Mouse (Mus musculus): ENCODE measurements around the gene Phlda1. TPM values are rescaled to one million over a fixed set of nuclear protein-coding genes. Genes with fewer than 3 reads are reported as not detected.
"Not testable (repeated sequence)": the region's sequence is repeated elsewhere in the genome, so short reads cannot be mapped to it uniquely, and the experiment has no call there.

Phlda1 gene
- polyA plus RNA-seq, 1 experiment from 2014 or later: 20.5 TPM

GRCm38 (mm10) chr10:111490079-111490478 is 16.0 kb upstream of the Phlda1 start:
- ATAC-seq; H3K9ac ChIP-seq (ENCODE audit: low read length); H3K4me1 ChIP-seq (ENCODE audit: control insufficient read depth, insufficient read depth, low read length); H3K4me3 ChIP-seq (ENCODE audit: low read depth, low read length); DNase-seq (ENCODE audit: low spot score); H3K27me3 ChIP-seq (replicated peaks; ENCODE audit: control insufficient read depth, insufficient read depth, low read length); H3K27ac ChIP-seq (ENCODE audit: low read depth, low read length); H3K9me3 ChIP-seq (replicated peaks; ENCODE audit: control insufficient read depth, low read length); H3K4me2 ChIP-seq (ENCODE audit: low read length): not testable (repeated sequence)
- 85% methylated on average over 4 of the region's 4 CpGs for WGBS
- peaks cover 81% of the 10 kb centered on the region for H3K36me3 ChIP-seq (ENCODE audit: control insufficient read depth, insufficient read depth, low read length)

- DNase-seq (ENCODE audit: low spot score): no peak
- no peak overlapping the region for H3K27ac ChIP-seq (ENCODE audit: low read depth, low read length)
- H3K4me3 ChIP-seq (ENCODE audit: low read depth, low read length): no peak overlapping the region
- no peaks in the 10 kb centered on the region for H3K4me1 ChIP-seq (ENCODE audit: control insufficient read depth, insufficient read depth, low read length)
- no peak for ATAC-seq
- peaks cover 64% of the 10 kb centered on the region for H3K36me3 ChIP-seq (ENCODE audit: control insufficient read depth, insufficient read depth, low read length)
- H3K9me3 ChIP-seq (replicated peaks; ENCODE audit: control insufficient read depth, low read length): no peaks in the 10 kb centered on the region
- H3K27me3 ChIP-seq (replicated peaks; ENCODE audit: control insufficient read depth, insufficient read depth, low read length): no peaks in the 10 kb centered on the region
- 93% methylated on average over 7 of the region's 7 CpGs for WGBS
- no peak overlapping the region for H3K9ac ChIP-seq (ENCODE audit: low read length)
- H3K4me2 ChIP-seq (ENCODE audit: low read length): no peak overlapping the region
These were observed 10.2 kb upstream of the Phlda1 start for GRCm38 (mm10) chr10:111495888-111496287.

- no peak overlapping the region for H3K4me2 ChIP-seq (ENCODE audit: low read length)
- H3K27me3 ChIP-seq (replicated peaks; ENCODE audit: control insufficient read depth, insufficient read depth, low read length): no peaks in the 10 kb centered on the region
- no peaks in the 10 kb centered on the region for H3K4me1 ChIP-seq (ENCODE audit: control insufficient read depth, insufficient read depth, low read length)
- no peak for DNase-seq (ENCODE audit: low spot score)
- no peak overlapping the region for H3K9ac ChIP-seq (ENCODE audit: low read length)
- no peak overlapping the region for H3K4me3 ChIP-seq (ENCODE audit: low read depth, low read length)
- H3K36me3 ChIP-seq (ENCODE audit: control insufficient read depth, insufficient read depth, low read length): peaks cover 31% of the 10 kb centered on the region
- 74% methylated on average over 6 of the region's 6 CpGs for WGBS
- no peak overlapping the region for H3K27ac ChIP-seq (ENCODE audit: low read depth, low read length)
- no peak for ATAC-seq
- H3K9me3 ChIP-seq (replicated peaks; ENCODE audit: control insufficient read depth, low read length): no peaks in the 10 kb centered on the region
These were observed 6.2 kb upstream of the Phlda1 start for GRCm38 (mm10) chr10:111499892-111500291.

GRCm38 (mm10) chr10:111503071-111503470 is 3.0 kb upstream of the Phlda1 start:
- no peaks in the 10 kb centered on the region for H3K27me3 ChIP-seq (replicated peaks; ENCODE audit: control insufficient read depth, insufficient read depth, low read length)
- no peak overlapping the region for H3K4me3 ChIP-seq (ENCODE audit: low read depth, low read length)
- peaks cover 7% of the 10 kb centered on the region for H3K36me3 ChIP-seq (ENCODE audit: control insufficient read depth, insufficient read depth, low read length)
- no peak overlapping the region for H3K9ac ChIP-seq (ENCODE audit: low read length)
- no peak overlapping the region for H3K4me2 ChIP-seq (ENCODE audit: low read length)
- peak; percentile 86 for DNase-seq (ENCODE audit: low spot score)
- no peaks in the 10 kb centered on the region for H3K9me3 ChIP-seq (replicated peaks; ENCODE audit: control insufficient read depth, low read length)
- ATAC-seq: no peak
- H3K27ac ChIP-seq (ENCODE audit: low read depth, low read length): no peak overlapping the region
- WGBS: 1% methylated on average over 3 of the region's 3 CpGs
- H3K4me1 ChIP-seq (ENCODE audit: control insufficient read depth, insufficient read depth, low read length): no peaks in the 10 kb centered on the region

- Histone ChIP-seq H3K4me1 (ENCODE audit: control insufficient read depth, insufficient read depth, low read length) (0 out of 2 replicates have a peak, but pooled peaks cover 4% of the 10 kb centered on the region), H3K36me3 (ENCODE audit: control insufficient read depth, insufficient read depth, low read length) (peaks cover under 1% of the 10 kb centered on the region), H3K27me3 (replicated peaks; ENCODE audit: control insufficient read depth, insufficient read depth, low read length) (no peaks in the 10 kb centered on the region), H3K9ac (ENCODE audit: low read length) (no peak overlapping the region), H3K4me3 (ENCODE audit: low read depth, low read length) (no peak overlapping the region), H3K27ac (ENCODE audit: low read depth, low read length) (no peak overlapping the region), H3K9me3 (replicated peaks; ENCODE audit: control insufficient read depth, low read length) (no peaks in the 10 kb centered on the region), H3K4me2 (ENCODE audit: low read length) (no peak overlapping the region)
- WGBS: 59% methylated on average over 10 of the region's 10 CpGs
- DNase-seq (ENCODE audit: low spot score) (no peak), ATAC-seq (no peak)
These were observed 2.4 kb upstream of the Phlda1 start for GRCm38 (mm10) chr10:111503716-111504115.

GRCm38 (mm10) chr10:111504606-111505005 is 1.5 kb upstream of the Phlda1 start:
- H3K4me1 ChIP-seq (ENCODE audit: control insufficient read depth, insufficient read depth, low read length): 0 out of 2 replicates have a peak, but pooled peaks cover 7% of the 10 kb centered on the region
- no peaks in the 10 kb centered on the region for H3K9me3 ChIP-seq (replicated peaks; ENCODE audit: control insufficient read depth, low read length)
- no peak overlapping the region for H3K27ac ChIP-seq (ENCODE audit: low read depth, low read length)
- DNase-seq (ENCODE audit: low spot score) (no peak), ATAC-seq (no peak)
- no peak overlapping the region for H3K9ac ChIP-seq (ENCODE audit: low read length)
- no peak overlapping the region for H3K4me3 ChIP-seq (ENCODE audit: low read depth, low read length)
- H3K4me2 ChIP-seq (ENCODE audit: low read length): no peak overlapping the region
- 81% methylated on average over 1 of the region's 1 CpGs for WGBS
- no peaks in the 10 kb centered on the region for H3K36me3 ChIP-seq (ENCODE audit: control insufficient read depth, insufficient read depth, low read length)
- no peaks in the 10 kb centered on the region for H3K27me3 ChIP-seq (replicated peaks; ENCODE audit: control insufficient read depth, insufficient read depth, low read length)

GRCm38 (mm10) chr10:111505406-111505805 is 680 bp upstream of the Phlda1 start:
- no peaks in the 10 kb centered on the region for H3K27me3 ChIP-seq (replicated peaks; ENCODE audit: control insufficient read depth, insufficient read depth, low read length)
- no peak overlapping the region; the same call in 1 of the 2 replicates for H3K4me2 ChIP-seq (ENCODE audit: low read length)
- no peak overlapping the region for H3K4me3 ChIP-seq (ENCODE audit: low read depth, low read length)
- H3K9ac ChIP-seq (ENCODE audit: low read length): no peak overlapping the region
- no peaks in the 10 kb centered on the region for H3K36me3 ChIP-seq (ENCODE audit: control insufficient read depth, insufficient read depth, low read length)
- H3K4me1 ChIP-seq (ENCODE audit: control insufficient read depth, insufficient read depth, low read length): 0 out of 2 replicates have a peak, but pooled peaks cover 7% of the 10 kb centered on the region
- no peaks in the 10 kb centered on the region for H3K9me3 ChIP-seq (replicated peaks; ENCODE audit: control insufficient read depth, low read length)
- 57% methylated on average over 7 of the region's 7 CpGs for WGBS
- no peak overlapping the region for H3K27ac ChIP-seq (ENCODE audit: low read depth, low read length)
- ATAC-seq: no peak
- no peak for DNase-seq (ENCODE audit: low spot score)

GRCm38 (mm10) chr10:111506926-111507459 is 907 bp downstream of the Phlda1 start:
- peak overlapping the region; percentile 85 for H3K9ac ChIP-seq (ENCODE audit: low read length)
- H3K27me3 ChIP-seq (replicated peaks; ENCODE audit: control insufficient read depth, insufficient read depth, low read length): no peaks in the 10 kb centered on the region
- 0 out of 2 replicates have a peak, but pooled peaks cover 7% of the 10 kb centered on the region for H3K4me1 ChIP-seq (ENCODE audit: control insufficient read depth, insufficient read depth, low read length)
- H3K4me2 ChIP-seq (ENCODE audit: low read length): peak overlapping the region; percentile 90
- no peaks in the 10 kb centered on the region for H3K9me3 ChIP-seq (replicated peaks; ENCODE audit: control insufficient read depth, low read length)
- under 1% methylated on average over 22 of the region's 23 CpGs for WGBS
- DNase-seq (ENCODE audit: low spot score): no peak
- H3K36me3 ChIP-seq (ENCODE audit: control insufficient read depth, insufficient read depth, low read length): no peaks in the 10 kb centered on the region
- ATAC-seq: peak; percentile 13
- peak overlapping the region; percentile 90 for H3K27ac ChIP-seq (ENCODE audit: low read depth, low read length)
- peak overlapping the region; percentile 77 for H3K4me3 ChIP-seq (ENCODE audit: low read depth, low read length)

- Histone ChIP-seq H3K36me3 (ENCODE audit: control insufficient read depth, insufficient read depth, low read length) (no peaks in the 10 kb centered on the region), H3K9ac (ENCODE audit: low read length) (peak overlapping the region; percentile 85), H3K27ac (ENCODE audit: low read depth, low read length) (peak overlapping the region; percentile 90), H3K4me2 (ENCODE audit: low read length) (peak overlapping the region; percentile 90), H3K27me3 (replicated peaks; ENCODE audit: control insufficient read depth, insufficient read depth, low read length) (no peaks in the 10 kb centered on the region), H3K9me3 (replicated peaks; ENCODE audit: control insufficient read depth, low read length) (no peaks in the 10 kb centered on the region), H3K4me1 (ENCODE audit: control insufficient read depth, insufficient read depth, low read length) (0 out of 2 replicates have a peak, but pooled peaks cover 7% of the 10 kb centered on the region), H3K4me3 (ENCODE audit: low read depth, low read length) (peak overlapping the region; percentile 77)
- ATAC-seq (no peak; the same call in 1 of the 2 replicates), DNase-seq (ENCODE audit: low spot score) (peak; percentile 57)
- under 1% methylated on average over 38 of the region's 38 CpGs for WGBS
These were observed 1.6 kb downstream of the Phlda1 start for GRCm38 (mm10) chr10:111507460-111508211.

All from forebrain, embryonic 14.5 days (tissue).